Mouse (Mus musculus): ENCODE measurements around the gene Ms4a3. TPM values are rescaled to one million over a fixed set of nuclear protein-coding genes. Genes with fewer than 3 reads are reported as not detected.

The Ms4a3 gene
- polyA plus RNA-seq (2015; fragmentation: Nextera tagmentation; extraction: Ambion mirVana): not detected in 2 replicates

GRCm38 (mm10) chr19:11640732-11641131 is at the start of gene Ms4a3:
Gene Ms4a3, minus strand, starts transcription at chr19:11640851.
- H3K4me1 ChIP-seq: no peaks in the 10 kb centered on the region
- no peak for ATAC-seq (ENCODE audit: low FRiP score, low read depth)
- no peak within 1 kb of the TSS for H3K4me2 ChIP-seq (replicated peaks)
- no peaks in the 10 kb centered on the region for H3K36me3 ChIP-seq
- no peaks in the 10 kb centered on the region for H3K9me3 ChIP-seq
- WGBS: 45% methylated on average over 1 of the region's 1 CpGs
- no peak within 1 kb of the TSS for H3K4me3 ChIP-seq
- no peaks in the 10 kb centered on the region for H3K27me3 ChIP-seq
- no peak within 1 kb of the TSS for H3K27ac ChIP-seq
- H3K9ac ChIP-seq: no peak within 1 kb of the TSS

GRCm38 (mm10) chr19:11661562-11661961 is 20.9 kb upstream of the Ms4a3 start:
- Histone ChIP-seq H3K27me3 (no peaks in the 10 kb centered on the region), H3K9me3 (no peaks in the 10 kb centered on the region), H3K4me2 (replicated peaks) (no peak overlapping the region), H3K4me3 (no peak overlapping the region), H3K4me1 (no peaks in the 10 kb centered on the region), H3K36me3 (no peaks in the 10 kb centered on the region), H3K9ac (no peak overlapping the region), H3K27ac (no peak overlapping the region)
- ATAC-seq (ENCODE audit: low FRiP score, low read depth): no peak

GRCm38 (mm10) chr19:11660459-11660858 is 19.8 kb upstream of the Ms4a3 start, which contains the start of gene Oosp2:
Gene Oosp2, minus strand, starts transcription at chr19:11660559.
- no peaks in the 10 kb centered on the region for H3K36me3 ChIP-seq
- no peak within 1 kb of the TSS for H3K4me2 ChIP-seq (replicated peaks)
- no peak within 1 kb of the TSS for H3K4me3 ChIP-seq
- no peak within 1 kb of the TSS for H3K27ac ChIP-seq
- H3K4me1 ChIP-seq: no peaks in the 10 kb centered on the region
- H3K9ac ChIP-seq: no peak within 1 kb of the TSS
- H3K9me3 ChIP-seq: no peaks in the 10 kb centered on the region
- ATAC-seq (ENCODE audit: low FRiP score, low read depth): no peak
- 87% methylated on average over 5 of the region's 5 CpGs for WGBS
- no peaks in the 10 kb centered on the region for H3K27me3 ChIP-seq

- Histone ChIP-seq H3K4me3 (no peak overlapping the region), H3K27me3 (no peaks in the 10 kb centered on the region), H3K4me1 (no peaks in the 10 kb centered on the region), H3K36me3 (no peaks in the 10 kb centered on the region), H3K27ac (no peak overlapping the region), H3K9ac (no peak overlapping the region), H3K4me2 (replicated peaks) (no peak overlapping the region), H3K9me3 (no peaks in the 10 kb centered on the region)
- ATAC-seq (ENCODE audit: low FRiP score, low read depth): no peak
- WGBS: 72% methylated on average over 2 of the region's 2 CpGs
Observed at GRCm38 (mm10) chr19:11659142-11659541, 18.5 kb upstream of the Ms4a3 start.

DNA sequence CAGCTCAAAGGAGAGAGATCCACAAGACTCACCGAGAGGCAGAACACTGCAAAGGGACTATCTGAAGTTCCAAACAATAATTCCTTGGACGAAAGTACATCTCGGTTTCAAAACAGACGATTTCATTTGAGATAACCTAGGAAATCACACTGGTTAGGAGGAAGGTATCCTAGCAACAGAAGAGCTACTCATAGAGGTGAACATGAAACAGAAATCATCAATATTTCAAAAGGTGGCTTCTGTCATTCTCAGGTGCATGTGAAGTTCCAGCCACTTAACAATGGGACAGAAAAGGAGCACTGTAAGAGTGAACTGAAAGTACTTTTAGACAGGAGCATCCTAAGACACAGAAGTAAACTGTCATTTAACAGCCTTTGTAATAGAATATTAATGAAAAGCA is 8.9 kb upstream of the Ms4a3 start:
- H3K4me3 ChIP-seq: no peak overlapping the region
- no peak overlapping the region for H3K4me2 ChIP-seq (replicated peaks)
- no peaks in the 10 kb centered on the region for H3K9me3 ChIP-seq
- WGBS: 80% methylated on average over 4 of the region's 4 CpGs
- H3K9ac ChIP-seq: no peak overlapping the region
- H3K27ac ChIP-seq: no peak overlapping the region
- H3K36me3 ChIP-seq: no peaks in the 10 kb centered on the region
- no peaks in the 10 kb centered on the region for H3K27me3 ChIP-seq
- H3K4me1 ChIP-seq: no peaks in the 10 kb centered on the region
- no peak for ATAC-seq (ENCODE audit: low FRiP score, low read depth)

DNA sequence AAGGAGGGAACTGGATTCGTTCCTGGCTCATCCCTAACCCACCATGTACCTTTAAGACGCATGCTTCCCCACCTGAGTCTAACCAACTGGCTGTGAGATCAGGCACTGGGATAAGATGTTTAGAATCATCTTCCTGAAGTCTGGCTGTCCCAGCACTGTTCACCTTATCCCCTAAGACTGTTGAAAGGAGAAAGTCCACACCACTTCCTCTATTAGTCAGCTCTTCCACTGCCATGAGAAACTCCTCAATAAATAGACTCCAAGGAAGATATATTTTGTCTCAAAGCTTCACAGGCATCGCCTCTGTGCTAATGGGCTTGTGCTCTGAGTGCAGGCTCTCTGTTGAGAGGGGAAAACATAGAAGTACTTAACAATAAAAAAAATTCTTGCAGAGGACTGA is 5.5 kb upstream of the Ms4a3 start:
- ATAC-seq (ENCODE audit: low FRiP score, low read depth): no peak

DNA sequence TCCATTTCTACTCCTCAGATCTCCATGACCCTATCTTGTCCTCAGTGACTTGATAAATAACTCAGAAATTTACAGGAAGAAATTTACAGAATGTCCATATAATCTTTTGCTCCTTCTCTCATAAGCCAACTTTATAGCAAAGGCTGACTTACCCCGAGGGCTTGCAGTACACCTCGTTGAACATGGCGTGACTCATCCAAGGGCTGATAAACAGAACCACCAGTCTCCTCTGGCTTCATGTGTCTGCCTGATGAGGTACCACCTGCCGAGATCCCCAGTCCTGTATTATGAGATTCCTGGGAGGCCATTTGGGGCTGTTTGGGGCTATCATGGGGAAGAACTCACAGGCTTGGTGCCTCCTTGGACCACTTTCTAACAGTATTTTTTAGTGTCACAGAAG is 1.6 kb downstream of the Ms4a3 start:
- Histone ChIP-seq H3K4me2 (replicated peaks) (no peak overlapping the region), H3K9ac (no peak overlapping the region), H3K27me3 (no peaks in the 10 kb centered on the region), H3K36me3 (no peaks in the 10 kb centered on the region), H3K4me1 (no peaks in the 10 kb centered on the region), H3K27ac (no peak overlapping the region), H3K9me3 (no peaks in the 10 kb centered on the region), H3K4me3 (no peak overlapping the region)
- WGBS: 72% methylated on average over 4 of the region's 4 CpGs
- ATAC-seq (ENCODE audit: low FRiP score, low read depth): no peak

More for the DNA sequence above, 5.5 kb upstream of the Ms4a3 start:
- Histone ChIP-seq H3K27ac (no peak overlapping the region), H3K9ac (no peak overlapping the region), H3K4me1 (no peaks in the 10 kb centered on the region), H3K9me3 (no peaks in the 10 kb centered on the region), H3K27me3 (no peaks in the 10 kb centered on the region), H3K4me2 (replicated peaks) (no peak overlapping the region), H3K36me3 (no peaks in the 10 kb centered on the region), H3K4me3 (no peak overlapping the region)
- 83% methylated on average over 3 of the region's 3 CpGs for WGBS

DNA sequence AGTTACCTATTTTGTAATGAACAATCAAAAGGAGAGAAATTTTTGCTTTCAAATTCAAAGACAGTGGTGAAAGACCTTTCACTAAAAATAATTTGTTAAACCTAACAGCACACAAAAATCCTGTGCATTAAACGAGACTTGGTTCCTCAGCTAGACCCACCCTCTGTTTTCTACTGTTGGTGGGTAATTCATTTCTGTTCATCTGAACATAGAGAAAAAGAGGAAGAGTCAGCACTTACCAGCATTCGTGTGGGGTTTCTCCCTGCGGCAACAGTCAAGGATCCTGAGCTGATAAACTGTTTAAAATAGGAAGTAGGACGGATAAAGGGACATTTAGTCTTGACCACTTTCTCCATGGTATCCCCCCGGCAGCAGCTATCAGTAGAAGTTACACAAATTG is 5.1 kb downstream of the Ms4a3 start:
- Histone ChIP-seq H3K27me3 (no peaks in the 10 kb centered on the region), H3K4me2 (replicated peaks) (no peak overlapping the region), H3K27ac (no peak overlapping the region), H3K36me3 (no peaks in the 10 kb centered on the region), H3K9ac (no peak overlapping the region), H3K4me3 (no peak overlapping the region), H3K4me1 (no peaks in the 10 kb centered on the region), H3K9me3 (no peaks in the 10 kb centered on the region)
- ATAC-seq (ENCODE audit: low FRiP score, low read depth): no peak
- 85% methylated on average over 5 of the region's 5 CpGs for WGBS

- Histone ChIP-seq H3K9me3 (no peaks in the 10 kb centered on the region), H3K27me3 (no peaks in the 10 kb centered on the region), H3K9ac (no peak overlapping the region), H3K27ac (no peak overlapping the region), H3K36me3 (no peaks in the 10 kb centered on the region), H3K4me2 (replicated peaks) (no peak overlapping the region), H3K4me1 (no peaks in the 10 kb centered on the region), H3K4me3 (no peak overlapping the region)
- WGBS: 74% methylated on average over 2 of the region's 2 CpGs
- ATAC-seq (ENCODE audit: low FRiP score, low read depth): no peak
Observed at GRCm38 (mm10) chr19:11634330-11634729, 6.3 kb downstream of the Ms4a3 start.

- no peaks in the 10 kb centered on the region for H3K4me1 ChIP-seq
- no peaks in the 10 kb centered on the region for H3K27me3 ChIP-seq
- no peak overlapping the region for H3K4me2 ChIP-seq (replicated peaks)
- H3K36me3 ChIP-seq: no peaks in the 10 kb centered on the region
- no peak overlapping the region for H3K4me3 ChIP-seq
- ATAC-seq (ENCODE audit: low FRiP score, low read depth): no peak
- no peak overlapping the region for H3K27ac ChIP-seq
- 89% methylated on average over 1 of the region's 1 CpGs for WGBS
- no peaks in the 10 kb centered on the region for H3K9me3 ChIP-seq
- no peak overlapping the region for H3K9ac ChIP-seq
Observed at GRCm38 (mm10) chr19:11633732-11634131, 6.9 kb downstream of the Ms4a3 start.

GRCm38 (mm10) chr19:11625231-11625630 is 15.4 kb downstream of the Ms4a3 start:
- H3K9ac ChIP-seq: no peak overlapping the region
- ATAC-seq (ENCODE audit: low FRiP score, low read depth): no peak

DNA sequence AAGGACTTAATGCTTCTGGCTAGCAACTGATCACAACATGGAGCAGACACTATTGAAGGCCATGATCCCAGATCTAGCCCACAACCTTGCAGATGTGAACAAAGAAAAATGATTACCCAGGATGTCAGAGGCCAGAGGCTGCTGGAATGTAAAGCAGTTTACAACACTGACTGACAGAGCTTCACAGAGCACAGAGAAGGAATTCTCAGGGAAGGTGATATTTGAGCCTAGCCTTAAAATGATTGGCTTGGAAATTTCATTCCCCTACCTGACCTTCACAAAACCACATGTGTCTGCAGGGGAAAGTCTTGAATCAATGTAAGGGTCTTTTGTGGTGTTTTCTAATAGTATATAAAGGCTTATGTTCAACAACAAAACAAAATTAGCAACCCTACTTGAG is 15.9 kb downstream of the Ms4a3 start:
- H3K27ac ChIP-seq: no peak overlapping the region
- H3K9me3 ChIP-seq: no peaks in the 10 kb centered on the region
- H3K4me3 ChIP-seq: no peak overlapping the region
- ATAC-seq (ENCODE audit: low FRiP score, low read depth): no peak
- no peak overlapping the region for H3K4me2 ChIP-seq (replicated peaks)
- peaks cover 7% of the 10 kb centered on the region; the same call in 1 of the 2 replicates for H3K4me1 ChIP-seq
- no peaks in the 10 kb centered on the region for H3K27me3 ChIP-seq
- no peaks in the 10 kb centered on the region for H3K36me3 ChIP-seq
- no peak overlapping the region for H3K9ac ChIP-seq

More at GRCm38 (mm10) chr19:11625231-11625630, 15.4 kb downstream of the Ms4a3 start:
- no peak overlapping the region for H3K27ac ChIP-seq
- H3K27me3 ChIP-seq: no peaks in the 10 kb centered on the region
- no peak overlapping the region for H3K4me3 ChIP-seq
- no peaks in the 10 kb centered on the region for H3K9me3 ChIP-seq
- WGBS: 62% methylated on average over 5 of the region's 5 CpGs
- H3K4me1 ChIP-seq: peaks cover 7% of the 10 kb centered on the region; the same call in 1 of the 2 replicates
- no peak overlapping the region for H3K4me2 ChIP-seq (replicated peaks)
- H3K36me3 ChIP-seq: no peaks in the 10 kb centered on the region

- Histone ChIP-seq H3K9ac (no peak within 1 kb of the TSS), H3K4me3 (no peak within 1 kb of the TSS), H3K9me3 (no peaks in the 10 kb centered on the region), H3K27me3 (no peaks in the 10 kb centered on the region), H3K4me1 (peaks cover 7% of the 10 kb centered on the region; the same call in 1 of the 2 replicates), H3K36me3 (no peaks in the 10 kb centered on the region), H3K27ac (no peak within 1 kb of the TSS), H3K4me2 (replicated peaks) (no peak within 1 kb of the TSS)
- ATAC-seq (ENCODE audit: low FRiP score, low read depth): no peak
- 89% methylated on average over 2 of the region's 2 CpGs for WGBS
Observed at GRCm38 (mm10) chr19:11623551-11623950, 17.1 kb downstream of the Ms4a3 start, which contains the start of gene Ms4a2. Gene Ms4a2, minus strand, starts transcription at chr19:11623719.

Data from limb, embryonic 13.5 days (tissue).